8 mouse cellular contexts compared by ENCODE assay signal in the genomic region with DNA sequence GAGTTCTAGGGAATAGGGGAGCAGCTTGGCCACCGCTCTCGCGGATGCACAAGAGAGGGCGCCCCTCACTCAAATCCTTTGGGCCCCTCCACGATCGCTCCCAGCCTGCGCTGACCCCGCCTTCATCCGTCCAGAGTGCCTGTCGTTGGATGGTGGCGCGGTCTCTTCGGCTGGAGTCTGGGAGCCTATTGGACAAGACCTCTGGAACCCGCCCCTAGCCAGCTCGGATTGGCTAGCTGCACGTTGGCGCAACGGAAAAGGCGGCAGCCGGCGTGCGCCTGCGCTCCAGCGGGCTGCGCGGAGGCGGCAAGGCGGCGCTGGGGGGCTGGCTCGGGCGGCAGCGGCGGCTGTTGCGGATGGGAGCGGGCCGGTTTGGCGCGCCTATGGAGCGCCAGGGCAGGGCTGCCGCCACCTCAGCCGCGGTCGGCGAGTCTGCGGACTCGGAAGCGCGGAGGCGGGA. TPM values are rescaled to one million over a fixed set of nuclear protein-coding genes. Genes with fewer than 3 reads are reported as not detected.
DNase-seq lines count a peak whose midpoint lies in the region; ATAC-seq lines count a peak whose summit lies in the region.

A gene (plus strand): TSS at position 283 of the 460 bp plus-strand sequence.

- peaks cover 2% of the 10 kb centered on the region; the same call in 1 of the 2 replicates for H3K36me3 ChIP-seq in forebrain, embryonic 14.5 days (ENCODE audit: control insufficient read depth, insufficient read depth, low read length)
- H3K36me3 ChIP-seq in neural tube, embryonic 15.5 days: no peaks in the 10 kb centered on the region

- H3K9me3 ChIP-seq in forebrain, embryonic 14.5 days (replicated peaks; ENCODE audit: control insufficient read depth, low read length): no peaks in the 10 kb centered on the region
- H3K9me3 ChIP-seq in neural tube, embryonic 15.5 days (replicated peaks): no peaks in the 10 kb centered on the region

- H3K4me3 ChIP-seq in forebrain, embryonic 14.5 days (ENCODE audit: low read depth, low read length): peak within 1 kb of the TSS; percentile 80
- H3K4me3 ChIP-seq in neural tube, embryonic 15.5 days (replicated peaks): peak within 1 kb of the TSS; percentile 65

- H3K4me1 ChIP-seq in forebrain, embryonic 14.5 days (ENCODE audit: control insufficient read depth, insufficient read depth, low read length): peaks cover 17% of the 10 kb centered on the region
- H3K4me1 ChIP-seq in neural tube, embryonic 15.5 days: peaks cover 33% of the 10 kb centered on the region

- DNase-seq in ES-CJ7 (ENCODE audit: low read depth, low spot score): peak; percentile 98
- DNase-seq in cerebellum, adult 11 months: peak; percentile 96
- DNase-seq in forebrain, embryonic 14.5 days (ENCODE audit: low spot score): peak; percentile 99
- peak; percentile 96 to 97 for DNase-seq in heart, postnatal 14 days
- peak; percentile 98 for DNase-seq in layer of hippocampus, adult 11-12 months (ENCODE audit: low spot score)
- DNase-seq in lung, adult 18-20 months: peak; percentile 98
- DNase-seq in testis, postnatal 14 days (ENCODE audit: low spot score): peak; percentile 99

- under 1% methylated on average over 49 of the region's 49 CpGs for WGBS in forebrain, embryonic 14.5 days
- under 1% methylated on average over 46 of the region's 49 CpGs for WGBS in neural tube, embryonic 15.5 days

- H3K27ac ChIP-seq in forebrain, embryonic 14.5 days (ENCODE audit: low read depth, low read length): peak within 1 kb of the TSS; percentile 98
- peak within 1 kb of the TSS; percentile 96 for H3K27ac ChIP-seq in neural tube, embryonic 15.5 days (replicated peaks)

- H3K27me3 ChIP-seq in forebrain, embryonic 14.5 days (replicated peaks; ENCODE audit: control insufficient read depth, insufficient read depth, low read length): no peaks in the 10 kb centered on the region
- H3K27me3 ChIP-seq in neural tube, embryonic 15.5 days (replicated peaks): no peaks in the 10 kb centered on the region

- H3K4me2 ChIP-seq in forebrain, embryonic 14.5 days (ENCODE audit: low read length): peak within 1 kb of the TSS; percentile 81
- H3K4me2 ChIP-seq in neural tube, embryonic 15.5 days: peak within 1 kb of the TSS; percentile 80

- intact Hi-C loops in heart, postnatal 14 days (cut with DNase I): loop anchor here (5.0 to 10.0 kb wide), 2 partner anchors 250 to 297 kb away; no protein-coding TSS in a partner anchor

- peak within 1 kb of the TSS; percentile 93 for H3K9ac ChIP-seq in forebrain, embryonic 14.5 days (ENCODE audit: low read length)
- H3K9ac ChIP-seq in neural tube, embryonic 15.5 days (replicated peaks): peak within 1 kb of the TSS; percentile 77

- ATAC-seq in forebrain, embryonic 14.5 days: peak; percentile 100
- peak; percentile 100 for ATAC-seq in neural tube, embryonic 15.5 days (ENCODE audit: low FRiP score)

RNA-seq across cellular contexts. Expression of the gene that starts here (rescaled TPM):
- 29.4 and 34.4 TPM in 2 replicates for polyA plus RNA-seq in forebrain, embryonic 14.5 days (2014; fragmentation: Nextera tagmentation; extraction: Ambion mirVana)
- total RNA-seq in heart, postnatal 14 days (2021): 10 to 100 TPM; 27.2 to 28.2 TPM
- 22.8 and 23.6 TPM in 2 replicates for polyA plus RNA-seq in neural tube, embryonic 15.5 days (2015; fragmentation: Nextera tagmentation; extraction: Ambion mirVana)

Comparison
In these comparisons a context has a peak if more than half of its experiments do, and no peak if none do; other contexts are left out.
1. Peak in every context shown above with its lines: DNase-seq, ATAC-seq, H3K4me3 ChIP-seq and H3K27ac ChIP-seq.